Mouse (Mus musculus) limb, embryonic 15.5 days (tissue): ENCODE measurements around the gene Gja5. TPM values are rescaled to one million over a fixed set of nuclear protein-coding genes. Genes with fewer than 3 reads are reported as not detected.
A peak's percentile ranks its signal among the peaks of the same experiment; 100 is the strongest.
"Not testable (repeated sequence)": the region's sequence is repeated elsewhere in the genome, so short reads cannot be mapped to it uniquely, and the experiment has no call there.

ENCODE experiments used
- ATAC-seq: fragments of 200-750 bp; cut with Nextera tagmentation; 2 replicates; pipeline ENCODE4 v1.8.0; 2017; ENCODE audit warnings: low read depth, moderate TSS enrichment; ENCODE audit not compliant: insufficient number of reproducible peaks, low FRiP score, low TSS enrichment
- H3K27ac ChIP-seq: fragments of 300-500 bp; sonication (generic); 2 replicates; pipeline ENCODE4 v1.5.1; 2015; ENCODE audit warnings: moderate library complexity, mild to moderate bottlenecking, inconsistent platforms
- H3K27me3 ChIP-seq: fragments of 300-500 bp; sonication (generic); 2 replicates; pipeline ENCODE4 v1.6.1; 2015; ENCODE audit warnings: inconsistent platforms
- H3K36me3 ChIP-seq: fragments of 300-500 bp; sonication (generic); 2 replicates; pipeline ENCODE4 v1.6.1; 2015; ENCODE audit warnings: inconsistent platforms
- H3K4me1 ChIP-seq: fragments of 300-500 bp; sonication (generic); 2 replicates; pipeline ENCODE4 v1.6.1; 2015; ENCODE audit warnings: inconsistent platforms
- H3K4me2 ChIP-seq: fragments of 300-500 bp; sonication (generic); 2 replicates; pipeline ENCODE4 v1.6.1; 2015; ENCODE audit warnings: mild to moderate bottlenecking, inconsistent platforms
- H3K4me3 ChIP-seq: fragments of 300-500 bp; sonication (generic); 2 replicates; pipeline ENCODE4 v1.5.1; 2015; ENCODE audit warnings: mild to moderate bottlenecking, inconsistent platforms
- H3K9ac ChIP-seq: fragments of 300-500 bp; sonication (generic); 2 replicates; pipeline ENCODE4 v1.6.1; 2015; ENCODE audit warnings: inconsistent platforms
- H3K9me3 ChIP-seq: fragments of 300-500 bp; sonication (generic); 2 replicates; pipeline ENCODE4 v1.6.1; 2016; ENCODE audit warnings: inconsistent platforms
- WGBS: fragments of 180-500 bp; shearing (Covaris S2); methylation state at CpG from one replicate; pipeline ENCODE4 v1.1.7; 2015; 5-methylcytosine and 5-hydroxymethylcytosine counted together
- polyA plus RNA-seq: library from polyadenylated mRNA; unstranded; fragments of >200 nt; fragmentation: Nextera tagmentation; extraction: Ambion mirVana; gene quantifications from 2 replicates; pipeline ENCODE4 v1.2.1, GENCODE M21; 2015

The Gja5 gene
- polyA plus RNA-seq, 1 experiment from 2014 or later = 26.0 TPM

DNA sequence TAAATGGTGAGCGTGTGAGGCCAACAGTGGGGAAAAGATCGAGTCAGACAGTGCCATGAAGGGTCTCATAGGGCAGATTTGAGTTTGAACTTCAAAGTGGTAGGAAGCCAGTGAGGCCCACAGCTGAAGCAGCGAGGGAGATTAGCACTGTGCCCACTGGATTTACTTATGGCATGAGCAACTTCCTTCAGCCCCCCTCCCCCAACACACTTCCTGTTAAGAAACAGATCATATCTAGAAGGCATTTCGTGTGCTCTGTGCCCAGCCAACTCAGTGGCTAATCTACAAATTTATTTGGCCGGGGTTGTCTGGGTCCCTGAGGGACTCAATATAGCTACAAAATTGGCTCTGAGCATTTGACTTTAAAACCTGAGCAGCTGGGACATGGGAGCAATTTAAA, 139.7 kb downstream of the Gja5 start:
- WGBS = 44% methylated on average over 5 of the region's 5 CpGs
- no peak overlapping the region for H3K4me3 ChIP-seq

DNA sequence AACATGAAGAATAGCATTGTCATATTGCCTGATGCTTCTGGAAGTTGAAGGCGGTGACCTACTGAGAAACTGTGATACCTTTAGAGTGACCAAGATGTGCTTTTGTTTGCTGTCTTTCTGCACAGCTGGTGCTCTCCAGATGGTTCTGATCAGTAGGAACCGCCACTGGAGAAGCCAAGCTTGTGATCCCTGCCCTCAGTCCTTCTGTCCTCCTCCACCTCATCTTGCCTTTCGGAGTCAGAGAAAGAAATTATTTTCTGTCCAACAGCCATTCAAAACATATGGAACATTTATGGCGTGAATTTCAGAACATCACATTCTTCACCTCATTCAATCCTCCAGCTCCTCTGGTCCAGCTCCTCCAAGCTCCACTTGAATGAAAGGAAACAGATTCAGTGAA, 143.3 kb downstream of the Gja5 start:
- H3K9ac ChIP-seq = no peak overlapping the region
- H3K4me1 ChIP-seq = peaks cover 20% of the 10 kb centered on the region
- no peak overlapping the region for H3K4me3 ChIP-seq
- no peaks in the 10 kb centered on the region for H3K9me3 ChIP-seq
- H3K27ac ChIP-seq = no peak overlapping the region
- no peak for ATAC-seq
- H3K4me2 ChIP-seq = no peak overlapping the region
- H3K27me3 ChIP-seq = no peaks in the 10 kb centered on the region
- WGBS = 91% methylated on average over 4 of the region's 4 CpGs
- no peaks in the 10 kb centered on the region for H3K36me3 ChIP-seq

More for the DNA sequence above, 139.7 kb downstream of the Gja5 start:
- H3K27me3 ChIP-seq = no peaks in the 10 kb centered on the region
- H3K27ac ChIP-seq = no peak overlapping the region
- H3K36me3 ChIP-seq = no peaks in the 10 kb centered on the region
- no peaks in the 10 kb centered on the region for H3K9me3 ChIP-seq
- no peak overlapping the region for H3K9ac ChIP-seq
- H3K4me2 ChIP-seq = no peak overlapping the region
- ATAC-seq = no peak
- H3K4me1 ChIP-seq = no peaks in the 10 kb centered on the region

DNA sequence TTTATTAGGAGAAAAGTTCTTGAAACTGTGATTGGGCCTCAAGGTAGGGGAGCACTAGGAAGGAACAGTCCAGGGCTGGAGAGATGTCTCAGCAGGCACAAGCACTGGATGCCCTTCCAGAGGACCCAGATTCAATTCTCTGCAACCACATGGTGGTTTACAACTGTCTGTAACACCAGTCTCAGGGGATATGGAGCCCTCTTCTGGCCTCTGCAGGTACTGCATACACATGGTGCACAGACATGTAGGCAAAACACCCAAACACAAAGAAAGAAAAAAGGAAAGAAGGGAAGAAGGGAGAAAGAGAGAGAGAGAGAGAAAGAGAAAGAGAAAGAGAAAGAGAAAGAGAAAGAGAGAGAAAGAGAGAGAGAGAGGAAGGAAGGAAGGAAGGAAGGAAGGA, 143.9 kb downstream of the Gja5 start:
- Histone ChIP-seq H3K36me3 (no peaks in the 10 kb centered on the region), H3K4me3 (no peak overlapping the region), H3K4me1 (peaks cover 23% of the 10 kb centered on the region), H3K9me3 (no peaks in the 10 kb centered on the region), H3K27me3 (no peaks in the 10 kb centered on the region), H3K4me2 (no peak overlapping the region), H3K9ac (no peak overlapping the region), H3K27ac (no peak overlapping the region)
- no peak for ATAC-seq

DNA sequence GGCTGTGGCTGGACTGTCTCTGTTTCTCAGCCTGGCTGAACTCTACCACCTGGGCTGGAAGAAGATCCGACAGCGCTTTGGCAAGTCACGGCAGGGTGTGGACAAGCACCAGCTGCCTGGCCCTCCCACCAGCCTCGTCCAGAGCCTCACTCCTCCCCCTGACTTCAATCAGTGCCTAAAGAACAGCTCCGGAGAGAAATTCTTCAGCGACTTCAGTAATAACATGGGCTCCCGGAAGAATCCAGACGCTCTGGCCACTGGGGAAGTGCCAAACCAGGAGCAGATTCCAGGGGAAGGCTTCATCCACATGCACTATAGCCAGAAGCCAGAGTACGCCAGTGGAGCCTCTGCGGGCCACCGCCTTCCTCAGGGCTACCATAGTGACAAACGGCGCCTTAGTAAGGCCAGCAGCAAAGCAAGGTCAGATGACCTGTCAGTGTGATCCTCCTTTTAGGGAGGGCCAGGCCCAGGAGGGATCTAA, 146.8 kb downstream of the Gja5 start:
- Histone ChIP-seq H3K4me2 (peak overlapping the region; percentile 19; the same call in 1 of the 2 replicates), H3K4me1 (peaks cover 23% of the 10 kb centered on the region), H3K27me3 (no peaks in the 10 kb centered on the region), H3K27ac (no peak overlapping the region), H3K36me3 (no peaks in the 10 kb centered on the region), H3K9ac (no peak overlapping the region), H3K4me3 (no peak overlapping the region), H3K9me3 (no peaks in the 10 kb centered on the region)
- 0 out of 2 replicates have a peak, but pooled peaks have one; percentile 30 for ATAC-seq
- WGBS = 26% methylated on average over 13 of the region's 13 CpGs

DNA sequence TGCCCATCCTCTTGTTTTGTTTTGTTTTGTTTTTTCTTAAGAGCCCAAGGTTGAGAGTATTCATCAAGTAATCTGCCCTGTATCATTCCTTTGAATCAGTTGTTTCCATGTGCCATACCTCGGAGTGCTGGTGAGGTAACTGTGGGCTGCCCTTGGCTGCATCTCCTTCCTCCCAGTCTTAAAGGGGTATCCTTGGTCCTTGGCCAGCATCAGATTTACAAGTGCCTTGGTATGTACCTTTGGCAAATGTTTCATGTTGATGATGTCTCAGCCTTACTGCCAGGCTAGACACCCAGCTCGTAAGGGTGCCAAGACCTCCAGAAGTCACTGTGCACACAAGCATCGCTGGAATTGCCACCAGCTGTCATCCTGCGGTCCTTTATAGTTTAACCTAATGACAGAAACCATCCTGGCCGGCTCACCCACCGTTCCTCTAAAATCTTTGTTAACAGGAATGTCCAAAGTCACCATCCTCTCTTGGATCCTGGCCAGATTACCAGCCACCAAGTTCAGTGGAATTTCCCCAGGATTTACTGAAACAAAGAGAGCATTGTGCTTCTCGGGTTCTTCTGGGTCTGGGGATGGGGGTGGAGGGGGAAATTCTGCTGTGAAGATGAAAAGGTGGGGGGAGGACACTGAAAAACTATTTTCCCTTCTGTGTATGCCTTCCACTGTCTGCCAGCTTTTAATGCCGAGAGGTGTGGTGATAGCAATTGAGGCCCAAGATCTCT, 147.7 kb downstream of the Gja5 start:
- 43% methylated on average over 8 of the region's 8 CpGs for WGBS
- Histone ChIP-seq H3K36me3 (no peaks in the 10 kb centered on the region), H3K27me3 (no peaks in the 10 kb centered on the region), H3K4me2 (no peak overlapping the region), H3K27ac (no peak overlapping the region), H3K9me3 (no peaks in the 10 kb centered on the region), H3K4me1 (peaks cover 23% of the 10 kb centered on the region), H3K4me3 (no peak overlapping the region), H3K9ac (no peak overlapping the region)
- ATAC-seq = no peak

DNA sequence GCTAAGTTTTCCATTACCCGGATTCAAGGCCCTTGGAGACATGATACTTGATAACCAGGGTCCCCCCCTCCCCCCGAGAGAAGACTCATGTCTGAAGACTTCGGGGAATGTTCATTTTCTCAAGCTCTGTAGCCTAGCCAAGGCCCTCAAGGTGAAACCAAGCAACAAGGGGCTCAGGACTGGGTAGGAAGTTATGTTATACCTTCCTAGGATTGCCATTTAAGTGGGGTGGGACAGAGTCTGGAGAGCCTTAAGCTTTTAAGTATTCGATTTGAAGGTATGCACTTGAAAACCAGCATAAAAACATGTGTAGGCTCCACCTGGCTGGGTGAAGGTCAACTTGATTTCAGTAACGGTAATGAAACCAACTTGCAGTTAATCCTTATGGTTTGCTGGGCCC, 154.2 kb downstream of the Gja5 start:
- H3K4me3 ChIP-seq = no peak overlapping the region
- no peak overlapping the region for H3K4me2 ChIP-seq
- 75% methylated on average over 5 of the region's 5 CpGs for WGBS
- no peak overlapping the region for H3K9ac ChIP-seq
- no peak overlapping the region for H3K27ac ChIP-seq
- ATAC-seq = no peak
- no peaks in the 10 kb centered on the region for H3K9me3 ChIP-seq
- no peaks in the 10 kb centered on the region for H3K36me3 ChIP-seq
- H3K27me3 ChIP-seq = no peaks in the 10 kb centered on the region
- peaks cover 2% of the 10 kb centered on the region; the same call in 1 of the 2 replicates for H3K4me1 ChIP-seq

DNA sequence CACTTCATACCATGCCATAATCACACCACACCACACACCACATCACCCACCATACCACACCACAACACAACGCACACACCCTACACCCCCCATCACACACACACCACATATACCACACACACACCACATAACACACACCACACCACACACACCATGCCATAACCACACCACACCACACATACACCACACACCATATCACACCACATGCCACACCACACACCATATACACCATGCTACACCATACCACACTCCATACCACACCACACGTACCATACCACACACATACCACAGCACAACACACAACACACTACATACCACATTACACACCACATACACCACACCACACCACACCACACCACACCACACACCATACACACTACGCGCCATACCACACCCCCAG, 155.6 kb downstream of the Gja5 start:
- Histone ChIP-seq H3K36me3 (no peaks in the 10 kb centered on the region), H3K27me3 (no peaks in the 10 kb centered on the region), H3K4me2 (no peak overlapping the region), H3K9ac (no peak overlapping the region), H3K27ac (no peak overlapping the region), H3K4me1 (peaks cover 2% of the 10 kb centered on the region; the same call in 1 of the 2 replicates), H3K4me3 (no peak overlapping the region), H3K9me3 (no peaks in the 10 kb centered on the region)
- WGBS = 96% methylated on average over 4 of the region's 4 CpGs
- ATAC-seq = no peak

DNA sequence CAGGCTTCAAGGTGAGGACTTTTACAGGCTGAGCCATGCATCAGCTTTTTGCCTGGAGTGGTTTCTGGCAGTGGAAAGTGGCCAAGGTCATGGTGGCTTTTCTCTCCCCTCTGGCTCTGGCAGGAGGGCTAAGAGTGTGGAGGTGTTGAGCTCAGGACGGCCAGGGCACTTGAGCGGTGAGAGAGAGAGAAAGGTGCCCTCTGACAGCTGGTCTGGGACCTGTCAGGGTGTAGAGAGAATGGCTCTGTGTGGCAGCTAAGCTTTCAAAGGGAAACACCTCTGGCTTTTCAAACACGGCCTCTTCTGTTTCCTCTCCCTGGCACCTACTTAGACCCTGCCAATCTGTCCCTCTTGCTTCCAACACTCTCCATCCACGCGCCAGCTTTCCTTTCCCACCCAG, 158.3 kb downstream of the Gja5 start:
- Histone ChIP-seq H3K27ac (no peak overlapping the region), H3K4me3 (no peak overlapping the region), H3K36me3 (no peaks in the 10 kb centered on the region), H3K4me1 (peaks cover 2% of the 10 kb centered on the region; the same call in 1 of the 2 replicates), H3K27me3 (no peaks in the 10 kb centered on the region), H3K9ac (no peak overlapping the region), H3K9me3 (no peaks in the 10 kb centered on the region), H3K4me2 (no peak overlapping the region)
- WGBS = 25% methylated on average over 5 of the region's 5 CpGs
- ATAC-seq = no peak

DNA sequence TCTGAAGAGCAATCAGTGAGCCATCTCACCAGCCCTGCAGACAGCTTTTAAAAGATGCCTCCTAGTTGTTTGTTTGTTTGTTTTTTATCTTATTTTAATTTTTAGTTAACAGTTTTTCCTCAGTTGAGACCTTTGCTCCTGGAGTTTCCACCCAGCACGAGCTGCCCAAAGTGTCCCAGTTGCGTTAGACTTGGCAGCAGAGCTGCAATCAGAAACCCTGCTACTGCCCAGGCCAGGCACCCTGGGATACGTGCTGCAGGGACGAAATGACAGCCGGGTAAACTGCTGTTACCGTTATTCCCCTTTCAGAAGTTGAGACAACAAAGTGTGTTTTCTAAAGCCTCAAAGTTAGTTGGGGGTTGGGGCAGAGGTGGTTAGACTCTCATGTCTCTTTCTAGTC, 159.6 kb downstream of the Gja5 start:
- Histone ChIP-seq H3K4me1 (peaks cover 2% of the 10 kb centered on the region; the same call in 1 of the 2 replicates), H3K27me3 (no peaks in the 10 kb centered on the region), H3K4me3 (no peak overlapping the region), H3K27ac (no peak overlapping the region), H3K9ac (no peak overlapping the region), H3K9me3 (no peaks in the 10 kb centered on the region), H3K36me3 (no peaks in the 10 kb centered on the region), H3K4me2 (no peak overlapping the region)
- ATAC-seq = no peak
- WGBS = 47% methylated on average over 6 of the region's 6 CpGs

DNA sequence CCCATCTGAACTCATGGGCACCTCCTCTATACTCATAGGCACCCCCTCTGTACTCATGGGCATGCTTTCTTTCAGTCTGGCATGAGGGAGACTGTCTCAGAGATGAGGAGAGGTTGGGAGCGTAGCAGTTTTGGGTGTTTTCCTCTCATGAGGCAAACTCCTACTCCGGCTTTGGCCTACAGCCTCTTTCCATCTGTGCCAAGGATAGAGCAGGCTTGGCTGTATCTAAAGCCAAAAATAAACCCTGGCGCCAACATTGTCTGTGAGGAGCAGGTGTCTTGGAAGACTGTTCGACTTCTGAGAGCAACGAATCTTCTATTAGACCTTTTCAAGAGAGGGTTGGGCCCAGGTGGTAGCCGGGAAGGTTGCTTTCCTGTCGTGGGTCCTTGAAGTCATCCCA, 165.1 kb downstream of the Gja5 start:
- not testable (repeated sequence) for H3K9ac ChIP-seq, H3K27ac ChIP-seq, H3K4me1 ChIP-seq, H3K36me3 ChIP-seq, ATAC-seq, H3K4me2 ChIP-seq, H3K4me3 ChIP-seq, H3K9me3 ChIP-seq, H3K27me3 ChIP-seq
- WGBS = 89% methylated on average over 7 of the region's 7 CpGs

DNA sequence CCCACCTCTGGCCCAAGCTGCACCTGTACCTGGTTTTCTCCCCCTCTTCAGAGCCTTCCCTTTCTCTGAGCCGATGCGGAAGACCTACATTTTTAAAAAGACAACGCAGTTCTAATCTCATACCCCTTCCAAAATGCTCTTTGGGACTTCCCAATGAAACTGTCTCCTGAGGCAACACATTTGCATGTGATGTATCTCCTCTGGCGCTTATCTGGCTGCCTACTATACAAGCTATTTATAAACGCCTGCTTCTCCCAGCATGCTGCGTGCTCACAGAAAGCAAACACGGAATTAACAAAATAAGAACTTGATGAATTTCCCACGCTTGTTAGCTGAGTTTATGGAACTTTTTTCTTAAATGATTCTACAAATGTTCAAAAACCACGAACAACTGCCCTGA, 167.4 kb downstream of the Gja5 start:
- H3K4me1 ChIP-seq, H3K27ac ChIP-seq, H3K27me3 ChIP-seq, H3K36me3 ChIP-seq, H3K4me2 ChIP-seq, H3K4me3 ChIP-seq, H3K9ac ChIP-seq, H3K9me3 ChIP-seq, ATAC-seq: not testable (repeated sequence)
- 68% methylated on average over 9 of the region's 9 CpGs for WGBS

DNA sequence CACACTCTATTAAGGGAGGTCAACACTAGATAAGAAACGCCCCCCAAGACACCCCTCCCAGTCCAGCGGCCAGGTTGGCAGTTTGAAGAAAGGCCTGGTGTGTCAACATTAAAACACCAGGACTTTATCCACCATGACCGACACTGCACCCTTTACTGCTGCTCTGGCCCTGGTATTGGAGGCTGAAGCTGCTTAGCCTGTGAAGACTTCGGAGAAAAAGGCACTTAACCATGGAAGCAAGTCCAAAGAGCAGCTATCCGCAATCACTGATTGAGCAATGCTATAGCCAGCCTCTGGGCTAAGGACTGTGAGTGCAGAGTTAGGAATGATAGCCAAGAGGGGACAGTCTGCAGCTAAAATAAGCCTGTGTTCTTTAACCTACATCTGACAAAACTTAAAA, 167.9 kb downstream of the Gja5 start:
- not testable (repeated sequence) for H3K27me3 ChIP-seq, H3K9me3 ChIP-seq, H3K4me2 ChIP-seq, H3K36me3 ChIP-seq, ATAC-seq, H3K4me1 ChIP-seq, H3K27ac ChIP-seq, H3K9ac ChIP-seq, H3K4me3 ChIP-seq
- WGBS = 71% methylated on average over 5 of the region's 5 CpGs
